Mouse (Mus musculus) common myeloid progenitor, adult 5-6 weeks (primary cell): ENCODE results near the gene Cux2. TPM values are rescaled to one million over a fixed set of nuclear protein-coding genes. Genes with fewer than 3 reads are reported as not detected.

Source experiments
- ATAC-seq: replicated peaks from 2 replicates; pipeline ENCODE4 v1.8.0; 2016; ENCODE audit warnings: low read depth, mild to moderate bottlenecking, moderate TSS enrichment, inconsistent platforms; ENCODE audit not compliant: poor library complexity, severe bottlenecking
- total RNA-seq: library from RNA; stranded (forward); fragments of 200-1000, 187-1606 nt; gene quantifications from 2 replicates; pipeline ENCODE4 v1.2.3, GENCODE M21; 2017

Gene Cux2
- not detected in 2 replicates for total RNA-seq

DNA sequence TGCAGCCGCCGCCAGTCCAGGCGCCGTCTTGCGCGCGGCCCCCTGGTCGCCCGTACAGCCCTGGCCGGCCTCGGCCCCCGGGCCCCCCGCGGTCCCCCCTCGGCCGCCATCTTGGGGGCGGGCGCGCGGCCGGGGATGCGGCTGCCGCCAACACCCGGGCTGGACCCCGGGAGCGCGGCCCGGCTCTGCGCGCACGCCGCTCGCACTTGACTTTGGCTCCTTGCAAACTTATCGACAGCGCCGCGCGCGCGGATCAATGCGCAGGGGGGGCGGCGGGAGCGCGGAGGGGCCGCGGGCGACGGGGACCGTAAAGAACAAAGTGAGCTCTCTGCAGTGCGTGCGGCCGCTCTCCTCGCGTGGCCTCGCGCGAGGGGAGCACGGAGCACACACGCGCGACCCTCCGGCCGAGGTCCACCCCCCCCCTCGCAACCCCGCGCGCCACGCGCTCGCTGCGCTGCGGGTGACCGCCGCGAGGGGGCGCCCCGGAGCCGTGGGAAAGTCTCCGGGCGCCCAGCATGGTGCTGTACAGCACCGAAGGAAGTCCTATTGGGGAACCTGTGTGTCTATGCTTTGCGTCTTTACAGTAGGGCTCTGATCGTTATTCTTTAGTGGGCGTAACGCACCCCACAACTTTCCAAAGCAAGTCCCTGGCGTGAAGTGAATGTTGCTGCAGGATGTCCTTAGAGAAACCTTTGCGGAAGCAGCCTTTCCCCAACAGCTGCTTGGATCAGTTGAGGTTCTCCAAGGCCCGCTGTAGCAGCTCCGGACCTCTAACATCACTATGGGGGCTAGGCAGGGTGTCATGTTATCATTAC is at the start of gene Cux2:
Gene Cux2, minus strand, starts transcription at position 86 of the 815 bp plus-strand sequence.
- ATAC-seq, result peak; percentile 44; the same call in 1 of the 2 replicates

DNA sequence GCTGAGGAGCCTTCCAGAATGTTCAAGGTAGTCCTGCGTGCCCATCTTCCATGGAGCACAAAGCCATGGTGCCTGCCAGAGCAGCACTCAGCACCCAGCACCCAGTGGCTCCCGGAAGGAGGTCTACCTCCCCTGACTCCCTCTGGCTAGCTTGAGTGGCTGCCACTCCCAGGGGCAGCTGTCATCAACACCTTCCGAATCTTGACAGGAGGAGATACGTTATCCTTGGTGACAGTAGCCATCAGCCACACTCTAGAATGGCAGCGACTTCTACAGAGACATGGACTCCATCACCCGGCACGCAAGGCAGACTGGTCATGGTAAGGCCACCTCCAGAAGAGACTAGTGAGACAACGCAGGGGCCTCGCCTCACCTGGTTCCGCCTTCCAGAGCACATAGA is 44.5 kb upstream of the Cux2 start:
- ATAC-seq, result no peak

DNA sequence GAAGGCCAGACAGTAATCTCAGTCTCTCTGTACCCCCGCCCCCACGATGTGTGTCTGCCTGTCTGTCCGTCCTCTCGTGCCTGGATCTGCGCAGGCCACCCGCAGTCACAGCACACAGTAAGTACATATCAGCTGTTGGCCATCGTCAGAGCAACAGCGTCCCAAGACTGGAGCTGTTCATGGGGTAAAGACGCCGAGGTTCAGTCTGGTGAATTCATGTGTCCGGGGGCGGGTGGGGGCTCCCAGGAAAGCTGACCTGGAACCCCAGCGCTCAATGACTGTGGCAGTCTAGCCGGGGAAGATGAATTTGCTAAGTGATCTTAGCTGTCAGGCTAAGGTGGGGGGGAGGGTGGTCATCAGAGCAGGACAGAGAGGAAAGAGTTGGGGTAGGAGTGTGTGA is 43.8 kb upstream of the Cux2 start:
- no peak for ATAC-seq

DNA sequence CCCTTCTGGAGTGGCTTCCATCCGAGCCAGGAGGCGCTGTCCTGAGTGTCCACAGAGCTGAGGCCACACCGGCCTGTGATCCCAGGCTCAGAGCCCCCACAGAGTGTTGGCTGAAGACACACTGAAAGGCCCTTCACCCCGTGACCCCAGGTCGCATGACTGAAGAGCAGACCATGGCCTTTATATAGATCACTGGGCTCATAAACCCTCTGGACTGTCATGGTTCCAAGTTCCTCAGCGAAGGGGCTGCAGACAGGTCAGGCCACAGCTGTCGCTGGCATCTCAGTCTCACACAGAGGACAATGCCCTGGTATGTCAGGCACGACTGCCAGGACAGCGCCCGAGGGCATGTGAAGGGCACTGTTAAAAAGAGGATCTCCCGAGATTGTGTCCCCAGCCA is 42.9 kb upstream of the Cux2 start:
- no peak for ATAC-seq

DNA sequence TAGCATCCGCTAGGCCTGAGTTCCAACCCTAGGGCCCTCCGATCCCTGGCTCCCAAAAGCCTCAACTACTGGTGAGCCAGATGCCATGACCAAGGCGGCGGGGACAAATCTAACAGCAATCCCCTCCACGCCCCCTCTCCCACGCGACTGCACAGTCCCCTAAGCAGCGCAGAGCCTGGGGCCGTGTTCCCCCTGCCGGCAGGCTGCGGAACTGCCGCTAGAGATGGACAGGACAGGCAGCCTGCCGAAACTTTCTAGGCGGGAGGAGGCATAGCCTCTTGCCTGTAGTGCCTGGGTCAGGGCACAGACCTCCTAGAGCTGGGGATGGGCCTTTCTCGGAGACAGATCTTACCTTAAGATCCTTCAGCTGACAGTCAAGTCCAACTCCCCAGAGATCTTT is 41.2 kb upstream of the Cux2 start:
- peak; percentile 82 for ATAC-seq

DNA sequence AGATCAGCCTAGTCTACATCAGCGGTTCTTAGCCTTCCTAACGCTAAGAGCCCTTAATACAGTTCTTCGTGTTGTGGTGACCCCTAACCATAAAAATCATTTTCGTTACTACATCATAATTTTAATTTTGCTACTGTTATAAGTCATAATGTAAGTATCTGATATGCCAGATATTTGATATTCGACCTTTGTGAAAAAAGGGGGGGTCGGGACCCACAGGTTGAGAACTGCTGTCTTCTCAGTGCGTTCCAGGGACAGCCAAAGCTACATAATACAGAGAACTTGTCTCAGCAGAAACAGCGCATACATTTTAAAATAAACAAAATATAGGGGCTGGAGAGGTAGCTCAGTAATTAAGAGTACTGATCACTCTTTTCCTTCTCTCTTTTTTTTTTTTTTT is 39.8 kb upstream of the Cux2 start:
- ATAC-seq, result no peak

DNA sequence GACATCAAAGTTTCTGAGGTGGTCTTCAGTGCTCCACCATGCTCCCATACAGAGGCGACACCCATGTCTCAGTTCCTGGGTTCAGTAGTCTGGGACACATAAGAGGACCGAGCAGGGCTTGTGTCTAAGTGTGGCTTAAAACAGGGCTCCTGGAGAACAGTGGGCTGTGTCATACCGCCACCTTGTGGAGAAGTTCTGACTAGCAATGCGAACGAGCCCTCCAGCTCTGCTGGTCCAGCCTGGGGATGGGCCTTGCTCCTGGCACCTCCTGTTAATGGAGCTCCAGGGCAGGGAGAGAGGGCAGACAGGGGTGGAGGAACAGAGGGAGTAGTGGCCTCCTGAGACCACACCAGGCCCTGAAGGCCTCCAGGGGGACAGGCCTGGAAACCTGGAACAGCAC is 39.0 kb upstream of the Cux2 start:
- ATAC-seq, result peak; percentile 93

DNA sequence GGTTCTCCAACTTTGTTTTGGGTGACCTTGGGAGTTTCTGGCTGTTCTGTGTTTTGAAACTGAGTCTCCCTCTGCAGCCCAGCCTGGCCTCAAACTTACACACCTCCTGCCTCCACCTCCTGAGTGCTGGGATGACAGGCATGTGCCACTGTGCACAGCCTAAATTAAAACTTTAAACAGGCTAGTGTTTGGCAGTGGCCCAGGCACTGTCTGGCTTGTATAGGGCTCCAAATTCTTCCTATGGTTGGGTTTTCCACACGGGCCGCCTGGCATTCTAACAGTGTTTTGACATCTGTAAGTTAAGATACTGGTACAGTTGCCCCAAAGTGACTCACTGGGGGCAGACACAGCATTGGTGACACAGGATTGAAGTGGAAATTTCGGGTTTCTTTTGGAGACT is 36.2 kb upstream of the Cux2 start:
- ATAC-seq, result no peak

DNA sequence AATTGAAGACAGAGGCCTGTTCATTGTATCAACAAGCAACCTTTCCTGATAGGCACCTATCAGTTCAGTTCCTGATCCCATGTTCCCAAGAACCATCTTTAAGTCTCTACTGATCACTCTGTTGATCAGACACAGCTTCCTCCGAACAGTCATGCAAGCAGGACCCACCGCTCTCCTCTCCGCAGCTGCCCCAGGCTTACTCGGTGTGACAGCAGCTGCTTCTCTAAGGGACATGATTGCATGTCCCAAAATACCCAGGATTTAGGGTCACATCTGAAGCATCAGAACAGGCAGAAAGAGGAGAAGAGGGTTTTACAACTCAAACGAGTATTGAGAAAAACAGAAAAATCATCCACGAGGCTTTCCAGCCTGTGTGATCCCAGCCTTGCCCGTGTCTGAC is 35.4 kb upstream of the Cux2 start:
- ATAC-seq, result no peak

DNA sequence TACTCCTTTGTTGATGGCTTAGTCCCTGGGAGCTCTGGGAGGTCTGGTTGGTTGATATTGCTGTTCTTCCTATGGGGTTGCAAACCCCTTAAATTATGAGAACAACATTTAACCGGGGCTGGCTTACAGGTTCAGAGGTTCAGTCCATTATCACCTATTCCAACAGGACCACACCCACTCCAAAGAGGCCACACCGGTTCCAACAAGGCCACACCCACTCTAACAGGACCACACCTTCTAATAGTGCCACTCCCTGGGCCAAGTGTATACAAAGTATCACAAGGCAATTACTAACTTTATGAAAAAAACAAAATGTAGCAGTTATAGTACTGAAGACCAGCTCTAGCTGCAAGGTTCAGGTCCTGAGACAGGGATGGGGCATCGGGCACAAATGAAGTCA is 34.6 kb upstream of the Cux2 start:
- no peak for ATAC-seq

DNA sequence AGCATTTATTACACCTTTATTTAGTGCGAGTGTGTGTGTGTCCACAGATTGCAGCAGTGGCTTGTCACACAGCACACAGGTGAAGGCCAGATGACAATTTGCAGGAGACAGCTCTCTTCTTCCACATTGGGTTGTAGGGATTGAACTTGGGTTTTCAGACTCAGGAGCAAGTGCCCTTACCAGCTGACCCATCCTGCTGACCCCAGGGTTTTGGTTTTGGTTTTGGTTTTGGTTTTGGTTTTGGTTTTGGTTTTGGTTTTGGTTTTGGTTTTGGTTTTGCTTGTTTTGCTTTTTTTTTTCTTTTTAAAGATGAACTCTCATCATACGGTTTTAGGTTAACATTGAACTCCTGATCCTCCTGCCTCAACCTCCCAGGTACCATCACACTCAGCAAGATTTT is 33.4 kb upstream of the Cux2 start:
- ATAC-seq, result no peak

DNA sequence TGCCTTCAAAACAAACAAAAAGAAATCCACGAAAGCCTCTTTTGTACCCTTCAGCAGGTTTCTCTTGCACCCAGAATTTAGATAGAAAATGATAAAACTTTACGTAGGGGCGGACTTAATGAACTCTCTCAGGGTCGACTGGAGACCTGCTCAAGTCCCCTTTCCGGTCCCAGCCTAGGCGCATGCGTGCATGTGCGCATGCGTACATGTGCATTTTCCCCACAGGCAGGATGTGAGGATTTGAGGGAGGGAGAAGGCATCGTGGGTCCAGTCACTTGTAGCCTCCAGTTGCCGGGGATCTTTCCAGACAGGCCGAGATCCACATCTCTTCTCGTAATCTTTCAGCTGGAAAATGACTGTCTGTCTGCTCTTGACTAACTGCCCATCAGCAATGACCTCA is 31.6 kb upstream of the Cux2 start:
- ATAC-seq, result no peak

DNA sequence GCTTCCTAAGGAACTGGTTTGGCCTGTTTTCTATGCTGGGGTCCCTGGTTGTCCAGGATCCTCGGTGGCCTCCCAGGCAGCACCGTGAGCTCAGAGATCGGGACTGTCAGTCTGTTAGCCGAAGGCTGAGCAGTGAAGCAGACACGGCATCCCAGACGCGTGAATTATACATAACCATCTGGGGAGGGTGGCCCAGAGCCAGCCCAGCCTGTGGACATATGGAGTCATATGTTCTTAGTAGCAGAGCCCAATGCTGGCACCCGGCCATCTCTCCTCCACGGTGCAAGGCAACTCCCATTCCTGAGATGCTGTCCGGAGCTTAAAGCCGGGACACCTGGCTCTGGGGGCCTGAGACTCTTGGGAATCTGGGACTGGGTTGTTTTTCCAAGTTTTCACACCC is 31.0 kb upstream of the Cux2 start:
- ATAC-seq, result no peak

DNA sequence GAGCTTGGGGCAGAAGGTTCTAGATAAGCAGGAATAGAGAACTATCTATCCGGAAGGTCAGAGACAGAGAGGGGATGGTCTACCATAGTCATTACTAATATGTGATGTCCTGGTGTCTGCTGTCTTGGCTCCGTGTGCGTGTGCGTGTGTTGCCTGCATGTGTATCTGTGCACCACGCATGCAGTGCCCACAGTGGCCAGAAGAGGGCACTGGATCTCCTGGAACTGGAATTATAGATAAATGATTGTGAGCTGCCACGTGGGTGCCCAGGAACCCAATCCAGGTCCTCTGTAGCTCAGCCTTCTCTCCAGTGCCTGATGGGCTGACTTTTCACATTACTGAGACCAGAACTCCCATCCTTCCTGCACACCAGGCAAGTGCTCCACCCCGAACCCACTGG is 29.9 kb upstream of the Cux2 start:
- ATAC-seq, result no peak

DNA sequence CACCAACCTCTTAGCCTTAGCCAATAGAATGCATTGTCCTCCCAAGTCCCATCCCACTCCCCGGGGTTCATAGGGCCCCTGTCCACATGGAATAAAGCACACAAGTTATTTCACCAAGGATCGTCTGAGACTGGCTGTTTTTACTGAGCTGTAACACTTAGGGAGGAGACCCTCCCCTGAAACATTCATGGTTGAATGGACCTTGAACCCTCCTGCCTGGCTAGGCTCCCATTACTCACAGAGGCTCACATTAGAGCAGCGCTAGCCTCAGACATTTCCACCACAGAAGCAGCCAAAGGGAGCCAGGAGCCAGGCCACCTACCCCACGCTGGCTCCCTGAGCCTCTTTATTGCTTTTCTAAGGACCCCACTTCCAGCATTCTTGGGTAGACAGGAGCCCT is 27.3 kb upstream of the Cux2 start:
- no peak for ATAC-seq

DNA sequence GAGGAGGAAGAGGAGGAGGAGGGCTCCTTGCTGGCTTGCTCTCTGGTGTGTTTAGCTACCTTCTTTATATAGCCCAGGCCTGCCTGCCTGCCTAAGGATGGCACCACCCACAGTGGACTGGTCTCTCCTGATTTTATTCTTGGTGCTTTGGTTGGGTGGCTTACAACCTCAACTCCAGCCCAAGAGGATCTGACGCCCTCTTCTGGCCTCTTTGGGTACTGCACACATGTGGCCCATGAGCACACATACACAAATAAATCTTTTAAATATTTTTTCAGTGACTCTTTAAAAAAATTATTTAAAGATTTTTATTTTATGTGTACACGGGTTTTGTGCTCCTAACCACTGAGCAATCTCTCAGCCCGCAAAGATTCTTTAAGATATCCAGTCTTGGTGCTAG is 25.8 kb upstream of the Cux2 start:
- no peak for ATAC-seq

DNA sequence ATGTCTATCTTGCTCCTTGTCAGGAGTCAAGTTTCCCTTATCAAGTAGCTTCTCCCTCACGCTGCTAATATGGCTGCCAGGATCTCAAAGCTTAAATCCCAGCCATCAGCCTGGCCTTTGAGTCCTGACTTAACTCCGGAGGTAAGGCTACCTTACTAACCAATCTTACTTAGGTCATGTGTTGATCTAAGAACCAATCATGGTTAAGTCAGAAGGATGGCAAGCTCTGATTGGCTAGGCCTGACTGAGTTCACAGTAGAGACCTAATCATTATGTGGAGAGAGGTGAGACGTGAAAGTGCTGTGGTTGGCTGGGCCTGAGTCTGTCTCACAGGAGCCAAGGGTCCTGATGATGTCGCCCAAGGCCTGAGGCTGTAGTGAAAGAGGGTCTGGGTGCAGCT is 22.1 kb upstream of the Cux2 start:
- ATAC-seq, result no peak

DNA sequence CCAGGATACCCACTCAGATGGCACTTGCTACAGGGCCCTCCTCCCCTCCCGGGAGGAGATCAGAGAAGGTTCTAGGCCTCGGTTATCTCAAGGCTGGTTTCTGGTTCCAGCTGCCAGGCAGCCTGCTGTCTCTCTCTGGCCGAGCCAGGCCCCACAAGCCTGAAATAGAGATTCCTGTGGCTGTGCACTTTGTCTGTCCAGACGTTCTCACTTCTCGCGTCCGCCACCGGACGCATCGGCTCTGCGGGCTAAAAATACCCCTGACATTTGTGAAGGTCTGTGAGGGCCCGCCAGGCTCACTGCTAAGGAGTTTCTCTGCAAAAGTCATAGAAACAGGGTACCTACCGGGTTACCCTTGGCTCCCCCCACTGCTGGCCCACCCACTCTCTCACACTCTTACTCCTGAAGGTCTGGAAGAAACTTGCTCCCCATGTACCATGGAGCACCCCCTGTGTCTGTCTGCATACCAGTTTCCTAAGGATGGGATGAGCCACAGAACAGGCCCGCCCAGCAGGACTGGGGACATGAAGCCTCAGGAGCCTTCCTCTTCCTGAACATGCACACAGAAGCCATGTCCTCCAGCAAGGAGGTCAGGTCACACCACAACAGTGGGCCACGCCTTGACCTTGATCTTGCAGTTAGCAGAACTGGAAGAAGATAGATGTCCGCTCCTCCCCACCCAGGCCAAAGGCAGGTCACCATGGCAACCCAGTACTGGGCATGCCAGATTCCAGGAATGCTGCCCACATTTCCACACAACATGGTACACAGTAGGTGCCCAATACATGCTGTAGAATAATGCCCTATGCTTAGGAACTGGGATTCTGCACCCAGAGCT is 21.3 kb upstream of the Cux2 start:
- ATAC-seq, result no peak

DNA sequence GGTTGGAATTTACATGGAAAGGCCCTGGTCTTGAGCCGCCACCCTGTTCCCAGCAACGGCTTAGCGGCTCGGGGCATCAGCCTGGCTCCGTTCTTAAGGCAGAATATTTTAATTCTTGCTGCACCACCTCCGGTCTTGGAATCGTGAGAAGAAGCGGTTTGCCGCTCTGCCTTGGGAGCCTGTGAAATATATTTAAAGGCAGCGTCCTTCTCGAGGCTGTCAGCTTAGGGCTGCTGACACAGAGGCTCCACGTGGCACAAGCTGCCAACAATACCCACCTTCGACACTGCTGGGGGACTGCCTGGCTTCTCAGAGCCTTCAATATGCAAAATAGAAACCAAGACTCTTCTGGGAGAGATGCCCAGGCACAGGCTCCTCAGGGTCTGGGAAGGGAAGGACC is 18.7 kb upstream of the Cux2 start:
- no peak for ATAC-seq

DNA sequence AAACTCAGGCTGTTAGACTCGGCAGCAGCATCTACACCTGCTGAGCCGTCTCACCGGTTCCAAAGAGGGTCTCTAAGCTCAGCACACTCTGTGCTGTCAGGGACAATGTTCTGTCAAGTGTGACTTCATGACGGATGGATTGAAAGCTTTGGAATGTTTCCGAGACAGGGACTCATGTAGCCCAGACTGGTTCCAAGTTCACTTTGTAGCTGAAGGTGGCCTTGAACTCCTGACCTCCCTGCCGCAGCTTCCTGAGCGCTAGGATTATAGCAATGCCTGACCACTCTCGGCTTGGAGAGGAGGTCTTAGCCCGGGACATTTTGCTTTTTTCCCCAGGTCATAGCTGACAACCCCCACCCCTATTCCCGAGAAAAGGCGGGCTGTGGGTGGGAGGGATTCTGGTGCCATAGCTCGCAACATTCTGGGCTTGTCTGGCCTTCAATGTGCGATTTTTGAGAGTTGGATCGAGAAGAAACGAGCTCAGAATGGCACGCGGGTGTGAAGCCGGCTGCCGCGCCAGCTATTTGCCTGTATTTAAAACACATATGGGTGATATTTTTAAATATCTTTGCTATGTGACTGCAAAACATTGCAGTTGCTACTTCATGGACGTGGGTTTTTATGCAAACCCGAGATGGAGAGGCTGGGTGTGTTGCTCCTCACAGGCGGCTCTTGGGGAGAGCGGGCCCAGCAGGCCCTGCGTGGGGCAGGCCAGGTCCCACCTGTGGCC is 13.5 kb upstream of the Cux2 start:
- ATAC-seq, result no peak

DNA sequence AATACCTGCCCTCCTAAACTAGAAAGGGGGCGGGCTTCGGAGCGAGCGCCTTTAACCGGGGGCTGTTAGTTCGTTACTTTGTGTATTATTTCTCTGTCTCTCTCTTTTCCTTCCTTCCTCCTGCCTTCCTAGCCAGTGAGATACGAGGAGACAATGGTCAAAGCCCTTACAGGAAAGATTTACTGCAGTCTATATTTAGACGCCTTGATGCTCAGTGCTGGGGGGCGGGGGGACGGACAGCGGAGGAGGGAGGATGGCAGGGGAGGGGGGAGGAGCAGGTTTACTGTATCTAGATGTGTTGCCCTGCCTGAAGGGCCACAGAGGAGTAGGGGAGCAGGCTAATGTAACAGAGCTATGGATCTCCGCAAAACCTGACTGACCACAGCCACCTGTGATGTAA is 12.6 kb upstream of the Cux2 start:
- ATAC-seq, result no peak
